Mouse (Mus musculus) cortical plate, adult 2 months (tissue): ENCODE results near the gene Car10. TPM values are rescaled to one million over a fixed set of nuclear protein-coding genes. Genes with fewer than 3 reads are reported as not detected.

Experiments
- H3K27ac ChIP-seq: fragments of 200-500 bp; 2 replicates; pipeline ENCODE4 v1.5.1; 2012; ENCODE audit warnings: low read length, control low read depth, inconsistent platforms; ENCODE audit not compliant: insufficient read depth
- H3K4me1 ChIP-seq: fragments of 200-500 bp; 2 replicates; pipeline ENCODE4 v1.6.1; 2011; ENCODE audit warnings: low read length; ENCODE audit not compliant: control insufficient read depth, insufficient read depth
- H3K4me3 ChIP-seq: fragments of 200-500 bp; 2 replicates; pipeline ENCODE4 v1.5.1; 2011; ENCODE audit warnings: mild to moderate bottlenecking, low read length, control low read depth; ENCODE audit not compliant: insufficient read depth
- CTCF ChIP-seq: fragments of 200-500 bp; IDR thresholded peaks from 2 replicates; pipeline ENCODE4 v1.5.1; 2011; ENCODE audit warnings: mild to moderate bottlenecking, control low read depth, low read length; ENCODE audit not compliant: insufficient read depth; ENCODE audit errors: extremely low read depth
- POLR2A ChIP-seq: fragments of 200-500 bp; IDR thresholded peaks from 2 replicates; pipeline ENCODE4 v1.6.1; 2011; ENCODE audit warnings: mild to moderate bottlenecking, low read length, control low read depth; ENCODE audit not compliant: insufficient read depth; ENCODE audit errors: extremely low read depth
- polyA plus RNA-seq: library from polyadenylated mRNA; depleted of rRNA; stranded (reverse); fragments of >200 nt; gene quantifications from 2 replicates; pipeline ENCODE4 v1.2.3, GENCODE M21; 2012

The Car10 gene
- polyA plus RNA-seq, 1 experiment, result 88.0 TPM

GRCm38 (mm10) chr11:93608716-93609115, 510.9 kb downstream of the Car10 start:
- no peak for TF ChIP-seq POLR2A
- no peak for TF ChIP-seq CTCF
- Histone ChIP-seq H3K4me3 (no peak overlapping the region), H3K27ac (no peak overlapping the region), H3K4me1 (no peaks in the 10 kb centered on the region)

- Histone ChIP-seq H3K4me1 (no peaks in the 10 kb centered on the region), H3K27ac (no peak overlapping the region), H3K4me3 (no peak overlapping the region)
- TF ChIP-seq POLR2A, result no peak
- TF ChIP-seq CTCF, result no peak
Measured at GRCm38 (mm10) chr11:93612071-93612470, 514.2 kb downstream of the Car10 start.

DNA sequence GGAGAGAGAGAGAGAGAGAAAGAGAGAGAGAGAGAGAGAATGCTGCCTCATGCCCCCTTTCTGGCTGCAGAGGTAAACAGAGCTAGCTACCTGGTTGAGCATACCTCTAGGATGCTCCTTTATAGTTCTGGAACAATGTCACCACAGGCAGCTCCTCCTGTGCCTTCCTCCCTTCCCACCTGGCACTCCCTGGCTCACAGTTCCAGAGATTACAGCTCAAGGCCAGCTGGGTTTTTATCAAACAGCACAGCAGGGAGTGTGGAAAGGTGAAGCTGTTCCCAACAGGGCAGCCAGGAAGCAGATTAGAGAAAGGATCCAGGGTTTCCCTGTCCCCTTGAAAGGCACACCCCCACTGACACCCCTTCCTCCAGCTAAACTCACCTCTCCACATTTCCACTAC, 517.0 kb downstream of the Car10 start:
- Histone ChIP-seq H3K4me1 (no peaks in the 10 kb centered on the region), H3K4me3 (no peak overlapping the region), H3K27ac (no peak overlapping the region)
- TF ChIP-seq CTCF (no peak), POLR2A (no peak)

DNA sequence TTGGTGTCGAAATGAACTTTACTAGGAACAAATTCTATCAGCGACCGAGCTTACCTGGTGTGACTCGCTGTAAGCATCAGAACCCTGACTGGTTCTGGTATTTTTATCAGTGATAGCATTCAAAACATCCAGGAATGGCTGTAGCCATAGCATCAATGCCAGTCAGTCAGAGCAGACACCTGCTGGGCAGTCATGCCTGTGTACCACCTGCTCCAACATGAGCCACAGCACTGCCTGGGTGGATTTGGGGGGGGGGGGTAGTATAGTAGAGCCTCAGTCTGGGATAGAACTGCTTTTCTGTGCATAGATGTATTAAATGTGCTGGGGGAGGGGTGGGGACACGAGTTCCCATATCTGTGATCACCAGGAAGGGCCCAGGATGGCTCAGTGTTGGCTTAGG, 525.8 kb downstream of the Car10 start:
- no peak for TF ChIP-seq CTCF
- TF ChIP-seq POLR2A, result no peak
- Histone ChIP-seq H3K4me1 (no peaks in the 10 kb centered on the region), H3K27ac (no peak overlapping the region), H3K4me3 (no peak overlapping the region)

GRCm38 (mm10) chr11:93639410-93639809, 541.6 kb downstream of the Car10 start:
- Histone ChIP-seq H3K27ac (no peak overlapping the region), H3K4me1 (no peaks in the 10 kb centered on the region), H3K4me3 (no peak overlapping the region)
- TF ChIP-seq CTCF (no peak), POLR2A (no peak)

DNA sequence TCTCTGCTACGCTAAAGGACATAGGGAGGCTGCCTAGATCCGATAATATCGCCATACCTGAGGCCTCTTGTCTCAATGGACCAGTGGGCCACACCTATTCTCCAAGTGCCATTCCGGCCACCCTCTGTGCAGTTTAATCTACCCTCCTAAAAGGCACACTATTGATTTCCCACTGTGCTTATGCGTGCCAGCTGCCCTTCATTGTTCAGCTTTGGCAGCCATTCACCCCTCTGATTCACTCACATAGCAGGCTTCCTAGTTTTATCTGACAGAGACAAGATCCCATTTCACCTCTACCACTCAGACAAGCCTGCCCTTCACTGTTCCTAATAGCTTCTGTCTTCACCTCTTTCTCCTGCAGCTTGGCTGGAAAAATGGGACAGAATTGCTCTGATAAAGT, 543.1 kb downstream of the Car10 start:
- Histone ChIP-seq H3K4me3 (no peak overlapping the region), H3K27ac (no peak overlapping the region), H3K4me1 (no peaks in the 10 kb centered on the region)
- TF ChIP-seq CTCF (no peak), POLR2A (no peak)

- Histone ChIP-seq H3K4me3 (no peak overlapping the region), H3K27ac (no peak overlapping the region), H3K4me1 (no peaks in the 10 kb centered on the region; the same call in 1 of the 2 replicates)
- TF ChIP-seq POLR2A, result no peak
- TF ChIP-seq CTCF, result no peak
Measured at GRCm38 (mm10) chr11:93642331-93642730, 544.5 kb downstream of the Car10 start.

DNA sequence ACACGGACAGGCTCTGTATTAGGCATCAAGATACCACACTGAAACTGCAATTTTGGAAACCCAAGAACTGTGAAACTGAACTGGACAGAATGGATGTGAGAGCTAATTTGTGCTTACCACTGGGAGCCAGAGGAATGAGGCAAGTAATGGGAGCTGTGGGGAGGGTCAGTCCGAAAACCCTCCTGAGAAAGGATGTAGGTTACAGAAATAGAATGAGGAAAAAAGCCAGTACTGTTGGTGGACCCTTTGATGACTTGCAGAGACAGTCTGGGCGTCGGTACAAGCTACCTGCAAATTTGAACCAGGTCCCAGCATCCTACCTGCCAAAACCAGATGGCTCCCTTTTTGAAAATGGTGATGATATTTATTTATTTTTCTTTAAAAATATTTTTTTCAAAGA, 545.2 kb downstream of the Car10 start:
- Histone ChIP-seq H3K27ac (no peak overlapping the region), H3K4me1 (no peaks in the 10 kb centered on the region; the same call in 1 of the 2 replicates), H3K4me3 (no peak overlapping the region)
- TF ChIP-seq POLR2A (no peak), CTCF (no peak)

- no peak overlapping the region for H3K4me3 ChIP-seq
- TF ChIP-seq CTCF, result no peak
- no peak overlapping the region for H3K27ac ChIP-seq
- no peaks in the 10 kb centered on the region; the same call in 1 of the 2 replicates for H3K4me1 ChIP-seq
Measured at GRCm38 (mm10) chr11:93643436-93643835, 545.6 kb downstream of the Car10 start.

DNA sequence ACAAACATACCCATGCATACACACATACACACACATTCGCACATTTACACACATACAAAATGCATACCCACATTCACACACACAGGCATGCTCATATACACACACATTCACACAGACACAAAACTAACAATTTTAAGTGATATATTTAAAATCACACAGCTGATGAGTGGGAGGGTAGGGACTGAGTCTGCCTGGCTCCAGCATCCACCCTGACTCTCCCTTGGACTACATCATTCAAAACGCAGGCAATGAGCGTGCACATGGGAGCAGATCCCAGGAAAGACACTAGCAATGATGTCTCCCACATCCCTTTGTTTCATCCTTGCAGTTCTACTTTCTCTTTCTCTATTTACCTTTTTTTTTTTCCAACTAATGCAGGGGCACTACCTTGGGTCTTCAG, 548.4 kb downstream of the Car10 start:
- TF ChIP-seq CTCF, result no peak
- no peaks in the 10 kb centered on the region; the same call in 1 of the 2 replicates for H3K4me1 ChIP-seq
- H3K4me3 ChIP-seq, result no peak overlapping the region
- H3K27ac ChIP-seq, result no peak overlapping the region
